Mouse (Mus musculus) ES-Bruce4 (cell line): ENCODE measurements around the gene Cdipt.

ENCODE experiments used
- CTCF ChIP-seq: IDR thresholded peaks from one replicate; pipeline ENCODE4 v1.8.1; 2011; ENCODE audit warnings: low read depth, low read length
- EP300 ChIP-seq: IDR thresholded peaks from 2 replicates; pipeline ENCODE4 v1.6.1; 2011; ENCODE audit warnings: low read depth, low read length; ENCODE audit not compliant: insufficient read depth
- POLR2A ChIP-seq: IDR thresholded peaks from one replicate; pipeline ENCODE4 v1.8.1; 2011; ENCODE audit warnings: low read length; ENCODE audit not compliant: insufficient read depth

DNA sequence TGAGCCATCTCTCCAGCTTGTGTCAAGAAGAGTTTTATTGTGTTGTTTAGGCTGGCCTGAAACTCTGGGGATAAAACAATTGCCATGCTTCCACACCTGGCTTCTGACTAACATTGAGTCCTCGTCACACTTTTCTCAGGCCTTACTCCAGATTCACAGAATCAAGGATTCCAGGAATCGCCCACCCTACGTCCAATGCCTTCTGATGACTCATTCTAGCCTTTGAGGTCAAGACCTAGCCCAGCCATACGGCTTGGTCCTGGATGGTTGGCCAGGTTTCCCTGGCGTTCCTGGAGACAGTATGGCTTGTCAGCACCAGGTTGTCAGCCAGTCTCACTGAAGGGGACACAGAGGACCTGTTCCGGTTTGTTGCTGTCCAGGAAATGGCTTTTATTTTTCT lies 36.7 kb downstream of the Cdipt start:
- TF ChIP-seq CTCF: no peak
- no peak for TF ChIP-seq EP300
- TF ChIP-seq POLR2A: no peak
